Mouse (Mus musculus) E14TG2a.4 (cell line): ENCODE measurements around the gene Stoml1.
A peak's percentile ranks its signal among the peaks of the same experiment; 100 is the strongest.

Experiments used
- CTCF ChIP-seq: conservative IDR thresholded peaks from 2 replicates; pipeline ENCODE4 v1.5.1; 2014; ENCODE audit warnings: low read length
- POU5F1 ChIP-seq: IDR thresholded peaks from 2 replicates; pipeline ENCODE4 v1.6.1; 2014; ENCODE audit warnings: low read length, borderline replicate concordance

GRCm38 (mm10) chr9:58247064-58247759 lies 5.8 kb upstream of the Stoml1 start:
- TF ChIP-seq CTCF (peak; percentile 56), POU5F1 (no peak)
